Mouse (Mus musculus) intestine, embryonic 16.5 days (tissue): ENCODE measurements around the gene Mdfic. TPM values are rescaled to one million over a fixed set of nuclear protein-coding genes. Genes with fewer than 3 reads are reported as not detected.

Experiments used
- ATAC-seq: fragments of 200-750 bp; cut with Nextera tagmentation; 2 replicates; pipeline ENCODE4 v1.8.0; 2017; ENCODE audit warnings: moderate TSS enrichment, moderate library complexity
- H3K27ac ChIP-seq: fragments of 300-500 bp; sonication (generic); 2 replicates; pipeline ENCODE4 v1.5.1; 2014; ENCODE audit warnings: mild to moderate bottlenecking, low read length
- H3K27me3 ChIP-seq: fragments of 300-500 bp; sonication (generic); replicated peaks from 2 replicates; pipeline ENCODE4 v1.6.1; 2014; ENCODE audit warnings: low read length, control low read depth, mixed read lengths; ENCODE audit not compliant: control insufficient read depth, insufficient read depth
- H3K36me3 ChIP-seq: fragments of 300-500 bp; sonication (generic); 2 replicates; pipeline ENCODE4 v1.6.1; 2014; ENCODE audit warnings: low read length, control low read depth; ENCODE audit not compliant: control insufficient read depth, insufficient read depth
- H3K4me1 ChIP-seq: fragments of 300-500 bp; sonication (generic); 2 replicates; pipeline ENCODE4 v1.6.1; 2014; ENCODE audit warnings: low read length, control low read depth, mixed read lengths; ENCODE audit not compliant: control insufficient read depth, insufficient read depth
- H3K4me2 ChIP-seq: fragments of 300-500 bp; sonication (generic); 2 replicates; pipeline ENCODE4 v1.6.1; 2014; ENCODE audit warnings: low read depth, low read length, control low read depth
- H3K4me3 ChIP-seq: fragments of 300-500 bp; sonication (generic); 2 replicates; pipeline ENCODE4 v1.5.1; 2014; ENCODE audit warnings: mild to moderate bottlenecking, low read length
- H3K9ac ChIP-seq: fragments of 300-500 bp; sonication (generic); 2 replicates; pipeline ENCODE4 v1.6.1; 2014; ENCODE audit warnings: low read depth, low read length
- H3K9me3 ChIP-seq: fragments of 300-500 bp; sonication (generic); 2 replicates; pipeline ENCODE4 v1.6.1; 2016; ENCODE audit warnings: low read length, control low read depth; ENCODE audit not compliant: control insufficient read depth
- WGBS: fragments of 180-500 bp; shearing (Covaris S2); extraction: QIAGEN DNeasy Blood & Tissue Kit; methylation state at CpG from one replicate; pipeline ENCODE4 v1.1.7; 2014; 5-methylcytosine and 5-hydroxymethylcytosine counted together
- polyA plus RNA-seq: library from polyadenylated mRNA; unstranded; fragments of >200 nt; fragmentation: Nextera tagmentation; extraction: Ambion mirVana; gene quantifications from 2 replicates; pipeline ENCODE4 v1.2.1, GENCODE M21; 2015

Gene Mdfic
- polyA plus RNA-seq, 1 experiment from 2014 or later, result 3.0 TPM

GRCm38 (mm10) chr6:15825236-15825635 is 104.8 kb downstream of the Mdfic start:
- WGBS, result 75% methylated on average over 3 of the region's 3 CpGs
- H3K9me3 ChIP-seq, result no peaks in the 10 kb centered on the region
- H3K36me3 ChIP-seq, result no peaks in the 10 kb centered on the region
- no peaks in the 10 kb centered on the region for H3K4me1 ChIP-seq
- no peaks in the 10 kb centered on the region for H3K27me3 ChIP-seq
- no peak overlapping the region for H3K4me3 ChIP-seq
- ATAC-seq, result no peak
- no peak overlapping the region for H3K27ac ChIP-seq
- H3K9ac ChIP-seq, result no peak overlapping the region
- no peak overlapping the region for H3K4me2 ChIP-seq

- no peak overlapping the region for H3K9ac ChIP-seq
- H3K4me1 ChIP-seq, result no peaks in the 10 kb centered on the region
- H3K36me3 ChIP-seq, result no peaks in the 10 kb centered on the region
- WGBS, result 68% methylated on average over 2 of the region's 2 CpGs
- H3K4me3 ChIP-seq, result no peak overlapping the region
- H3K27ac ChIP-seq, result no peak overlapping the region
- no peaks in the 10 kb centered on the region for H3K9me3 ChIP-seq
- no peak for ATAC-seq
- H3K27me3 ChIP-seq, result no peaks in the 10 kb centered on the region
- no peak overlapping the region for H3K4me2 ChIP-seq
Observed at GRCm38 (mm10) chr6:15829812-15830211, 109.4 kb downstream of the Mdfic start.

- Histone ChIP-seq H3K36me3 (no peaks in the 10 kb centered on the region), H3K4me1 (no peaks in the 10 kb centered on the region), H3K27me3 (no peaks in the 10 kb centered on the region), H3K9ac (no peak overlapping the region), H3K9me3 (no peaks in the 10 kb centered on the region), H3K27ac (no peak overlapping the region), H3K4me3 (no peak overlapping the region), H3K4me2 (no peak overlapping the region)
- no peak for ATAC-seq
- 90% methylated on average over 1 of the region's 1 CpGs for WGBS
Observed at GRCm38 (mm10) chr6:15830651-15831050, 110.2 kb downstream of the Mdfic start.

GRCm38 (mm10) chr6:15837695-15838094 is 117.2 kb downstream of the Mdfic start:
- H3K4me1 ChIP-seq, result no peaks in the 10 kb centered on the region
- no peaks in the 10 kb centered on the region for H3K27me3 ChIP-seq
- ATAC-seq, result no peak
- H3K4me2 ChIP-seq, result no peak overlapping the region
- H3K9me3 ChIP-seq, result no peaks in the 10 kb centered on the region
- H3K36me3 ChIP-seq, result no peaks in the 10 kb centered on the region
- 78% methylated on average over 3 of the region's 3 CpGs for WGBS
- H3K27ac ChIP-seq, result no peak overlapping the region
- no peak overlapping the region for H3K4me3 ChIP-seq
- H3K9ac ChIP-seq, result no peak overlapping the region

- ATAC-seq, result no peak
- H3K9me3 ChIP-seq, result no peaks in the 10 kb centered on the region
- 56% methylated on average over 3 of the region's 3 CpGs for WGBS
- no peaks in the 10 kb centered on the region for H3K36me3 ChIP-seq
- no peak overlapping the region for H3K9ac ChIP-seq
- no peaks in the 10 kb centered on the region for H3K4me1 ChIP-seq
- no peak overlapping the region for H3K27ac ChIP-seq
- H3K4me3 ChIP-seq, result no peak overlapping the region
- no peaks in the 10 kb centered on the region for H3K27me3 ChIP-seq
- H3K4me2 ChIP-seq, result no peak overlapping the region
Observed at GRCm38 (mm10) chr6:15839831-15840230, 119.4 kb downstream of the Mdfic start.

- Histone ChIP-seq H3K4me2 (no peak overlapping the region), H3K36me3 (no peaks in the 10 kb centered on the region), H3K27me3 (no peaks in the 10 kb centered on the region), H3K4me3 (no peak overlapping the region), H3K9me3 (no peaks in the 10 kb centered on the region), H3K27ac (no peak overlapping the region), H3K9ac (no peak overlapping the region), H3K4me1 (no peaks in the 10 kb centered on the region)
- no peak for ATAC-seq
- WGBS, result 92% methylated on average over 2 of the region's 2 CpGs
Observed at GRCm38 (mm10) chr6:15840429-15840828, 120.0 kb downstream of the Mdfic start.

- Histone ChIP-seq H3K4me3 (no peak overlapping the region), H3K4me2 (no peak overlapping the region), H3K27ac (no peak overlapping the region), H3K9me3 (no peaks in the 10 kb centered on the region), H3K36me3 (no peaks in the 10 kb centered on the region), H3K9ac (no peak overlapping the region), H3K4me1 (no peaks in the 10 kb centered on the region), H3K27me3 (no peaks in the 10 kb centered on the region)
- 81% methylated on average over 5 of the region's 5 CpGs for WGBS
- no peak for ATAC-seq
Observed at GRCm38 (mm10) chr6:15841476-15842209, 121.2 kb downstream of the Mdfic start.

GRCm38 (mm10) chr6:15843295-15843694 is 122.8 kb downstream of the Mdfic start:
- no peak overlapping the region for H3K27ac ChIP-seq
- no peak overlapping the region for H3K4me2 ChIP-seq
- no peaks in the 10 kb centered on the region for H3K4me1 ChIP-seq
- H3K9me3 ChIP-seq, result no peaks in the 10 kb centered on the region
- H3K27me3 ChIP-seq, result no peaks in the 10 kb centered on the region
- WGBS, result 94% methylated on average over 3 of the region's 3 CpGs
- H3K36me3 ChIP-seq, result no peaks in the 10 kb centered on the region
- no peak for ATAC-seq
- no peak overlapping the region for H3K4me3 ChIP-seq
- H3K9ac ChIP-seq, result no peak overlapping the region

GRCm38 (mm10) chr6:15845711-15846342 is 125.4 kb downstream of the Mdfic start:
- no peak for ATAC-seq
- no peaks in the 10 kb centered on the region for H3K36me3 ChIP-seq
- H3K9ac ChIP-seq, result no peak overlapping the region
- no peaks in the 10 kb centered on the region for H3K27me3 ChIP-seq
- no peaks in the 10 kb centered on the region for H3K9me3 ChIP-seq
- H3K4me1 ChIP-seq, result no peaks in the 10 kb centered on the region
- 83% methylated on average over 2 of the region's 2 CpGs for WGBS
- H3K27ac ChIP-seq, result no peak overlapping the region
- H3K4me3 ChIP-seq, result no peak overlapping the region
- H3K4me2 ChIP-seq, result no peak overlapping the region
